Mouse (Mus musculus): ENCODE measurements around the gene Zfp523. TPM values are rescaled to one million over a fixed set of nuclear protein-coding genes. Genes with fewer than 3 reads are reported as not detected.
A peak's percentile ranks its signal among the peaks of the same experiment; 100 is the strongest.

Gene Zfp523
- polyA plus RNA-seq, 1 experiment from 2014 or later = 25.7 TPM

GRCm38 (mm10) chr17:28252281-28252648 lies 75.3 kb downstream of the Zfp523 start:
- Histone ChIP-seq H3K9ac (no peak overlapping the region), H3K4me1 (replicated peaks) (peaks cover 28% of the 10 kb centered on the region), H3K4me2 (replicated peaks) (no peak overlapping the region), H3K27ac (no peak overlapping the region), H3K27me3 (replicated peaks) (no peaks in the 10 kb centered on the region), H3K4me3 (replicated peaks) (no peak overlapping the region), H3K36me3 (no peaks in the 10 kb centered on the region), H3K9me3 (no peaks in the 10 kb centered on the region)
- 85% methylated on average over 5 of the region's 5 CpGs for WGBS
- ATAC-seq = no peak

DNA sequence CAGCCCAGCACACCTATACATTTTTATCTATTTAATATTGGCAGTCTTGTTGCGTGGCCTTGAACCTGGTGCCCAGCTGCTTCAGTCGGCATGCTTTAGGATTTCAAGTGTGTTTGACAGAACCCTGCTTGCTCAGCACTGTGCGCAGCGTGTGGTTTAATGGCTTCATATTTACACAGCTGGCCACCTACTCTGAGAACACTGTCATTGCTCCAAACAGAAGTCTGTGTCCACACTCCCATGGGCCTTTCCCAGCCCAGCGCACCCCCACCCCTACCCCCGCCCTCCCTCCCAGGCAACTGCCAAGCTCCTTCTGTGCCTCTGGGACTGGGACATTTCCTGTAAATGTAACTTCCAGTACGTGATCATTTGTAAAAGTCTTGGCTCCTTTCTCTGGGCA lies 76.3 kb downstream of the Zfp523 start:
- peak; percentile 61 for ATAC-seq
- no peaks in the 10 kb centered on the region for H3K27me3 ChIP-seq (replicated peaks)
- H3K4me2 ChIP-seq (replicated peaks) = no peak overlapping the region
- H3K27ac ChIP-seq = no peak overlapping the region
- H3K4me1 ChIP-seq (replicated peaks) = peaks cover 34% of the 10 kb centered on the region
- no peak overlapping the region for H3K9ac ChIP-seq
- 66% methylated on average over 7 of the region's 7 CpGs for WGBS
- H3K9me3 ChIP-seq = no peaks in the 10 kb centered on the region
- no peak overlapping the region for H3K4me3 ChIP-seq (replicated peaks)
- no peaks in the 10 kb centered on the region for H3K36me3 ChIP-seq

DNA sequence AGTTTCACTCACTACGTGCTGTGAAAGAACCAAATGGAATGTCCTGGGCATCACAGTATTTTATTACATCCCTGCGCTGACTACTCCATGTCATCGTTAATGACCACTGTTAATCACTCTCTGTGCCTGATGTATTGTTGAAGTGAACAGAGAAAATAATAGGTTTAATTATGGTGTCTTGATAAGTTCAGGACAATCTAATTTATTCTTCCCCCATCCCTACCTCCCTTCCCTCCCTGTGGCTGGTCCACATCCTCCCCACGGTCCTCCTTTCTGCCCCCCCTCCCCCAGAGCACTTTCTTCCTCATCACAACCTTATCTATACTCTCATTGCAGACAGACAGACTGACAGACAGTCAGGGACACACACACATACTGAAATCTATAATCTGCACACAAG lies 77.9 kb downstream of the Zfp523 start:
- H3K9ac ChIP-seq = no peak overlapping the region
- no peaks in the 10 kb centered on the region for H3K36me3 ChIP-seq
- ATAC-seq = no peak
- H3K27ac ChIP-seq = no peak overlapping the region
- peaks cover 34% of the 10 kb centered on the region for H3K4me1 ChIP-seq (replicated peaks)
- H3K27me3 ChIP-seq (replicated peaks) = no peaks in the 10 kb centered on the region
- no peak overlapping the region for H3K4me2 ChIP-seq (replicated peaks)
- WGBS = 60% methylated on average over 4 of the region's 4 CpGs
- H3K9me3 ChIP-seq = no peaks in the 10 kb centered on the region
- no peak overlapping the region for H3K4me3 ChIP-seq (replicated peaks)

Other genes with a start within 250 kb of the Zfp523 start
- 1.2 and 1.6 TPM in 2 replicates for gene Tcp11, start 96.5 kb upstream of the Zfp523 start, polyA plus RNA-seq (2015; fragmentation: Nextera tagmentation; extraction: Ambion mirVana)
- gene Scube3, start 35.0 kb upstream of the Zfp523 start, polyA plus RNA-seq (2015; fragmentation: Nextera tagmentation; extraction: Ambion mirVana) = 2.0 and 2.5 TPM in 2 replicates
- 3.4 and 4.3 TPM in 2 replicates for gene Def6, start 30.6 kb downstream of the Zfp523 start, polyA plus RNA-seq (2015; fragmentation: Nextera tagmentation; extraction: Ambion mirVana)
- 1.8 and 1.9 TPM in 2 replicates for gene Ppard, start 55.6 kb downstream of the Zfp523 start, polyA plus RNA-seq (2015; fragmentation: Nextera tagmentation; extraction: Ambion mirVana)
- 22.7 and 29.8 TPM in 2 replicates for gene Fance, start 136.4 kb downstream of the Zfp523 start, polyA plus RNA-seq (2015; fragmentation: Nextera tagmentation; extraction: Ambion mirVana)
- 639 and 690 TPM in 2 replicates for gene Rpl10a, start 151.3 kb downstream of the Zfp523 start, polyA plus RNA-seq (2015; fragmentation: Nextera tagmentation; extraction: Ambion mirVana)
- 8.9 and 10.0 TPM in 2 replicates for gene Tead3, start 173.7 kb downstream of the Zfp523 start, polyA plus RNA-seq (2015; fragmentation: Nextera tagmentation; extraction: Ambion mirVana)
- gene Tulp1, start 188.1 kb downstream of the Zfp523 start, polyA plus RNA-seq (2015; fragmentation: Nextera tagmentation; extraction: Ambion mirVana) = 3.6 and 4.1 TPM in 2 replicates

All from intestine, embryonic 15.5 days (tissue).